Mouse (Mus musculus) urinary bladder, adult 2 months (tissue): ENCODE data around the gene Slc24a2. TPM values are rescaled to one million over a fixed set of nuclear protein-coding genes. Genes with fewer than 3 reads are reported as not detected.

Experiments
- DNase-seq: peaks from one replicate; pipeline ENCODE4 v3.0.0; 2022; ENCODE audit warnings: low spot score
- polyA plus RNA-seq: library from polyadenylated mRNA; depleted of rRNA; stranded (reverse); fragments of >200 nt; gene quantifications from 2 replicates; pipeline ENCODE4 v1.2.3, GENCODE M21; 2012

Slc24a2 gene
- polyA plus RNA-seq, 1 experiment, result 0.06 TPM

- DNase-seq, result no peak
Observed at GRCm38 (mm10) chr4:86955448-86955847, 274.8 kb downstream of the Slc24a2 start.

GRCm38 (mm10) chr4:86953519-86953918, 276.8 kb downstream of the Slc24a2 start:
- DNase-seq, result no peak

- DNase-seq, result no peak
Observed at GRCm38 (mm10) chr4:86948794-86949193, 281.5 kb downstream of the Slc24a2 start.

DNA sequence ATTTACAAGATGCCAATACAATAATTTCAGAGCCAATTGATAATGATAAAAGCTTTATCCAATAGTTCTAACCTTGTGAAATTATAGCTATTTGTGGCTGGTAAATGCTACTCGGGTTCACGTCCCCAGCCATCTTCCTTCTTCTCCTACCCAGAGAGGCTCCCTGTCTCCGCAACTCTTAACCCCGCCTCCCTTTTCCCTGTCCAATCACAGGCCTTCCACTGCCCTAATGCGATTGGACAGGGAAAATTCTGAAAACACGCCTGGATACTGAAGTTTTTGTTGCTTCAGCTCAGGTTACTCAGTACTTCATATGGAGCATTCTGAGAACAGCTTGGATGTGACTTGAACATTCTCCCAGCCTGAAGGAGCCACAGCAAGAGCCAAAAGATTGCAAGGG, 287.0 kb downstream of the Slc24a2 start:
- no peak for DNase-seq

GRCm38 (mm10) chr4:86942656-86943055, 287.6 kb downstream of the Slc24a2 start:
- no peak for DNase-seq

- no peak for DNase-seq
Observed at GRCm38 (mm10) chr4:86936706-86937105, 293.6 kb downstream of the Slc24a2 start.

- no peak for DNase-seq
Observed at GRCm38 (mm10) chr4:86936217-86936616, 294.1 kb downstream of the Slc24a2 start.
